Mouse (Mus musculus) erythroblast, embryonic 14.5 days (primary cell): ENCODE results near the gene Prdx1. TPM values are rescaled to one million over a fixed set of nuclear protein-coding genes. Genes with fewer than 3 reads are reported as not detected.

ENCODE experiments used
- H3K27me3 ChIP-seq: 2 replicates; pipeline ENCODE4 v1.6.1; 2012; ENCODE audit warnings: inconsistent platforms; ENCODE audit not compliant: control insufficient read depth
- H3K36me3 ChIP-seq: 2 replicates; pipeline ENCODE4 v1.6.1; 2012; ENCODE audit warnings: mild to moderate bottlenecking, inconsistent platforms; ENCODE audit not compliant: control insufficient read depth
- H3K4me1 ChIP-seq: 2 replicates; pipeline ENCODE4 v1.6.1; 2012; ENCODE audit warnings: inconsistent platforms; ENCODE audit not compliant: control insufficient read depth
- H3K4me3 ChIP-seq: replicated peaks from 2 replicates; pipeline ENCODE3; 2012; ENCODE audit warnings: moderate library complexity, mild to moderate bottlenecking, inconsistent platforms
- H3K9me3 ChIP-seq: 2 replicates; pipeline ENCODE4 v1.6.1; 2012; ENCODE audit warnings: low read length, inconsistent platforms, mixed read lengths; ENCODE audit not compliant: control insufficient read depth
- GATA1 ChIP-seq: IDR thresholded peaks from 2 replicates; pipeline ENCODE4 v1.6.1; 2012; ENCODE audit warnings: low read length, inconsistent platforms, mixed read lengths
- TAL1 ChIP-seq: IDR thresholded peaks from 3 replicates; pipeline ENCODE4 v1.6.1; 2012; ENCODE audit warnings: low read length, inconsistent platforms, mixed read lengths
- polyA plus RNA-seq: library from polyadenylated mRNA; stranded (reverse); fragments of >175 nt; gene quantifications from 2 replicates; pipeline ENCODE4 v1.2.3, GENCODE M21; 2012

The Prdx1 gene
- 1.0 and 1.1 TPM in 2 replicates for polyA plus RNA-seq

DNA sequence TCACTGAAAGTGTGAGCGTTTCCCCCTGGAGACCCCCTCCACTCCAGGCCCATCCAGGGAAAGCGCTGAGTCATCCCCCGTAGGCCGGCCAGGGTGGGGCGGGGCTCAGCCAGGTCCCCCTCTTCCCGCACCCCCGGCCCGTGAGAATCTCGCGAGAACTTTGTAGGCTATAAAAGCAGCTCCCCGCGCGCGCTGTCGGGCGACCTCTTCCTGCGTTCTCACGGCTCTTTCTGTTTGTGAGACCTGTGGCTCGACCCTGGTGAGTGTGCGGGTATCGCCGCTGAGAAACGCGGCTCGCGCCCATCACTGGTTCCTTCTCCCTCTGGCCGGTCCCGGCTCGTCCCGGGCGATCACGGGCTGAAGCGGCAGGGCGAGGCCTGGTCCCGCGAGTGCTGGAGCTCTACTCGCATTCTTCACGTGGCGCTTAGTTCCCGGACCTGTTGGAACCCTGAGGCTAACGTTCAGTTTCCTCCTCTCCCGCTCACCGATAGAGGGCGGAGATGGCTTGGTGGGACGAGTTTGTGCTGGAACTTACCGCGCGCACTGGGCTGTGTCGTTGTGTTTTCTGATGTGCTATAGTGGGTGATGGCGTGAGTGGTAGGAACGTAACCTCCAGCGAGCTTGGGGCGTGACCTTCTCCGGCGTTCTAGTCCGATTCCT, at the start of gene Prdx1:
Gene Prdx1, plus strand, starts transcription at position 143 of the 660 bp plus-strand sequence.
- peaks cover 48% of the 10 kb centered on the region for H3K4me1 ChIP-seq
- H3K4me3 ChIP-seq = peak within 1 kb of the TSS; percentile 83
- TF ChIP-seq GATA1 (no peak), TAL1 (no peak)
- H3K27me3 ChIP-seq = peaks cover 5% of the 10 kb centered on the region
- peaks cover 26% of the 10 kb centered on the region for H3K36me3 ChIP-seq
- H3K9me3 ChIP-seq = no peaks in the 10 kb centered on the region

DNA sequence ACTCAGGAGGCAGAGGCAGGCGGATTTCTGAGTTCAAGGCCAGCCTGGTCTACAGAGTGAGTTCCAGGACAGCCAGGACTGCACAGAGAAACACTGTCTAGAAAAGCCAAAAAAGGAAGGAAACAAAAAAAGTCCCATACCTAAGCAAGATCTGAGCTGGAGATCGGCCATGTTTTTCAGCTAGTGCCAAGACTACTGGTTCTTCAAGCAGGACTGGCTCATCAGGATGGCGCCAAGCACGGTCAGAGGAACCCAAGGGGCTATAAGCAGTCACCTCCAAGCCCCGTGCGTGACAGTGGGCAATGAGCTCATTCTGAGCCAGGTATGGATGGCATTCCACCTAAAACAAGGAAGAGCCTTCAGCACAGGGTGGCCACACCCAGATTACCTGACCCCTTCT, 46.5 kb upstream of the Prdx1 start:
- Histone ChIP-seq H3K36me3 (peaks cover 84% of the 10 kb centered on the region), H3K4me3 (no peak overlapping the region), H3K27me3 (no peaks in the 10 kb centered on the region), H3K9me3 (0 out of 2 replicates have a peak, but pooled peaks cover 2% of the 10 kb centered on the region), H3K4me1 (no peaks in the 10 kb centered on the region)
- TF ChIP-seq GATA1 (no peak), TAL1 (no peak)

DNA sequence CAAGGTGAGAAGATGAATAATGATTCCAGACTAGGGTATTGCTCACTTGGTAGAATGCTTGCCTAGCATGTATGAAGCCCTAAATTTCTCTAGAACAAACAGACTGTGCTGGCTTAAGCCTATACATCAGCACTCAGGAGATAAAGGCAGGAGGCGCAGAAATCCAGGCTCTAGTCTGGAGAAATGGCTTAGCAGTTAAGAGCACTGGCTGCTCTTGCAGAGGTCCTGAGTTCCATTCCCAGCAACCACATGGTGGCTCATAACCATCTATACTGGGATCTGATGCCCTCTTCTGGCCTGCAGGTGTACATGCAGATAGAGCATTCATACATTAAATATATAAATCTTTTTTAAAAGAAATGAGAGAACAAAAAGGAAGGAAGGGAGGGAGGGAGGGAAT, 43.3 kb upstream of the Prdx1 start:
- TF ChIP-seq TAL1 (no peak), GATA1 (no peak)
- no peak overlapping the region for H3K4me3 ChIP-seq
- peaks cover 80% of the 10 kb centered on the region for H3K36me3 ChIP-seq
- 0 out of 2 replicates have a peak, but pooled peaks cover 2% of the 10 kb centered on the region for H3K9me3 ChIP-seq
- peaks cover 6% of the 10 kb centered on the region for H3K4me1 ChIP-seq
- no peaks in the 10 kb centered on the region for H3K27me3 ChIP-seq

DNA sequence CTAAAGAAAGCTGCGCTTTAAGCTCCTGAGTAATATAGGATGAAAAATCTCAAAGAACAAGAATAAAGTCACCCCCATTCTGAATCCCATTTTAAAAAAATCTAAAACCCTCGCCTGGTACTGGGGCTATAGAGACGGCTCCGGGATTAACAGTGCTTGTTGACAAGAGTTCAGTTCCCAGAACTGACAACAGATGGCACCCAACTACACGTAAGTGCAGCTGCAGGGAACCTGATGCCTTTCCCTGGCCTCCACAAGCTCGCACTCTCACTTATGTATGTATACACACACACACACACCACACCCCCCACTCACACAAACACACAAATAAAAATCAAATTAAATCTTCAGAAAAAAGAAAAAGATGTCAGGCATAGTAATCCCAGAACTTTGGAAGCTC, 41.0 kb upstream of the Prdx1 start:
- H3K9me3 ChIP-seq = 0 out of 2 replicates have a peak, but pooled peaks cover 2% of the 10 kb centered on the region
- peaks cover 13% of the 10 kb centered on the region for H3K4me1 ChIP-seq
- no peak overlapping the region for H3K4me3 ChIP-seq
- H3K36me3 ChIP-seq = peaks cover 69% of the 10 kb centered on the region
- no peaks in the 10 kb centered on the region for H3K27me3 ChIP-seq
- TF ChIP-seq GATA1 = no peak
- TF ChIP-seq TAL1 = no peak

- Histone ChIP-seq H3K4me3 (no peak overlapping the region), H3K9me3 (0 out of 2 replicates have a peak, but pooled peaks cover 2% of the 10 kb centered on the region), H3K4me1 (peaks cover 25% of the 10 kb centered on the region), H3K36me3 (peaks cover 62% of the 10 kb centered on the region), H3K27me3 (no peaks in the 10 kb centered on the region)
- TF ChIP-seq TAL1 = no peak
- no peak for TF ChIP-seq GATA1
Measured at GRCm38 (mm10) chr4:116645624-116646023, 39.7 kb upstream of the Prdx1 start.

GRCm38 (mm10) chr4:116649411-116649810, 35.9 kb upstream of the Prdx1 start:
- no peaks in the 10 kb centered on the region for H3K9me3 ChIP-seq
- H3K27me3 ChIP-seq = no peaks in the 10 kb centered on the region
- H3K4me1 ChIP-seq = peaks cover 34% of the 10 kb centered on the region
- TF ChIP-seq GATA1 = no peak
- no peak for TF ChIP-seq TAL1
- H3K36me3 ChIP-seq = peaks cover 28% of the 10 kb centered on the region
- peak overlapping the region; percentile 26 for H3K4me3 ChIP-seq

DNA sequence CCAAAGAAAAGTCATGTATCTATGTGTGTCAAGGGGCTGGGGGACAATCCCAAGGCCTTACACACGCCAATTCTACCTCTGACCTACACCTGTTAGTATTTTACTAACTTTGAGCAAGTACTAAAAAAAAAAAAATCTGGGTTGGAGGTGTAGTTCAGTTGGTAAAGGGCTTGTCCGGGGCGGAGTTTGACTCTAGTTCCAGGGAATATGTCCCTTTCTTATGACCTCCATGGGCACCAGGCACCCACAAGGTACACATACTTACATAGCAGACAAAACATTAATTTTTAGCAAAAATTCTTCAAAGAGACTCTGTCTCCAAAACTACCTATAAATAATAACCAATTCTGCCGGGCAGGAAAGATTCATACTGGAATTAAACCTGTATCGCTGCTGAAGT, 35.0 kb upstream of the Prdx1 start:
- H3K9me3 ChIP-seq = no peaks in the 10 kb centered on the region
- H3K27me3 ChIP-seq = no peaks in the 10 kb centered on the region
- H3K4me1 ChIP-seq = peaks cover 38% of the 10 kb centered on the region
- peak overlapping the region; percentile 68 for H3K4me3 ChIP-seq
- TF ChIP-seq GATA1 (no peak), TAL1 (no peak)
- peaks cover 23% of the 10 kb centered on the region for H3K36me3 ChIP-seq

DNA sequence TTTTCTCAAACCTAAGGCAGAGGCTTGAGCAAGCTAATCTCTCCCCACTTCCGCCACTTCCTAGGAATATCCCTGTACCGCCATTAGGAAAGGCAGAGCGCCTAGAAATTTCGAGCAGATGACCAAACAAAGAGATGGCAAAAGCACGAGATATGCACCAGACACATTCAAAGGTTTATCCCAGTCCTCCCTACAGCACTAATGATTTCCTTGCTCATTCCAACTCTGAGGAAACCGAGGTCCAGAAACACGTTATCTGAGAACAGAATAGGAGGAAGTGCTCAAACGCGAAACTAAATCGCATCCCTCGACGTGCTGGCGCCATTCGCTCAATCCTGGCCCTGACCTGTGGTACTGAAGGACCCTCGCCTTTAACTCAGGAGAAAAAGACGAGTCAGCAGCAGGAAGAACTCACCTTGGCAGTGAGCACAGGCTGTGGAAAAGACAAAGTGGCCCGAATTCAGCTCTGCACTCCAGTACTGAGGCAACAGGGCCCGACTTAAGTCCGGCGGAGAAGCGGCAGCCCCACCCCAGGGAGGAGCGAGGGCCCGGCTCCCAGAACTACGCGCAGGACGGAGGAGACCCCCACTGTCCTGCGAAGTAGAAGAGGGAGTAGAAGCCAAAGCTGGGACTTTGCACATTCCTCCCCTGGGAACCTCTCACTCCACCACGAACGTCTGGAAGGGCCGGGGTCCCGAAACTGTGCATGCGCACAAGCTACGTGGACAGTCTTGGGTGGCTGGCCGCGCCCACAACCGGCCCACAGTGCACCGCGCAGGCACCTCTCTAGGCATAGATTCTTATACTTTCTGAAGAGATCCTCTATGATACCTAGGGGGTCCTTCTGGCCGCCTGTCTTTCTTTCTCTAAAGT, 34.2 kb upstream of the Prdx1 start, which contains the start of gene Akr1a1:
Gene Akr1a1, minus strand, starts transcription at position 757 of the 873 bp plus-strand sequence.
- TF ChIP-seq TAL1 (no peak), GATA1 (no peak)
- H3K4me1 ChIP-seq = peaks cover 38% of the 10 kb centered on the region
- peaks cover 19% of the 10 kb centered on the region for H3K36me3 ChIP-seq
- H3K27me3 ChIP-seq = no peaks in the 10 kb centered on the region
- H3K4me3 ChIP-seq = peak within 1 kb of the TSS; percentile 68
- H3K9me3 ChIP-seq = no peaks in the 10 kb centered on the region

DNA sequence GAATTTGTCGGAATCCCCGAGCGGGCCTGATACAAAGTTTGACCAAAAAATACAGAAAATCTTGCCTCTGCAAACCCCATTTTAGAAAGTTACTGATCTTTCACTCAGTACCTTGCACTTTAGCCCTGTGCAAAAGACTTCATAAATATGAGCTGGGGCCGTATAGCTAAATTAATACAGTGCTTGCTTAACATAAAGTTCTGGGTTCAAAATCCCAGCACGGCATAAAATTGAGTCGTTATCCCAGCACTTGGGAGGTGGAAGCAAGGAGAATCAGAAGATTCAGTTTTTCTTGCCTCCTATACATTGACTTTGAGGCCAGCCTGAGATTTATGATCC, 33.6 kb upstream of the Prdx1 start:
- Histone ChIP-seq H3K4me1 (peaks cover 36% of the 10 kb centered on the region), H3K4me3 (peak overlapping the region; percentile 68), H3K27me3 (no peaks in the 10 kb centered on the region), H3K36me3 (peaks cover 13% of the 10 kb centered on the region), H3K9me3 (no peaks in the 10 kb centered on the region)
- TF ChIP-seq GATA1 (no peak), TAL1 (no peak)
